Mouse (Mus musculus) limb, embryonic 12.5 days (tissue): ENCODE measurements at regions not wholly inside any gene's neighbourhood (a gene's known extent, or its start where the extent isn't known, plus 50 kb on each side); places are given as distances from the start of the nearest gene placed in this dataset.

ENCODE experiments used
- ATAC-seq: fragments of 200-750 bp; cut with Nextera tagmentation; 2 replicates; pipeline ENCODE4 v1.8.0; 2017; ENCODE audit warnings: low read depth, moderate TSS enrichment; ENCODE audit not compliant: insufficient number of reproducible peaks, insufficient read depth, low FRiP score, low TSS enrichment
- H3K27ac ChIP-seq: fragments of 300-500 bp; sonication (generic); 2 replicates; pipeline ENCODE4 v1.5.1; 2016; ENCODE audit warnings: mild to moderate bottlenecking, moderate library complexity
- H3K27me3 ChIP-seq: fragments of 300-500 bp; sonication (generic); 2 replicates; pipeline ENCODE4 v1.6.1; 2016; ENCODE audit warnings: mild to moderate bottlenecking, moderate library complexity
- H3K36me3 ChIP-seq: fragments of 300-500 bp; sonication (generic); 2 replicates; pipeline ENCODE4 v1.6.1; 2016; ENCODE audit warnings: mild to moderate bottlenecking, moderate library complexity
- H3K4me1 ChIP-seq: fragments of 300-500 bp; sonication (generic); replicated peaks from 2 replicates; pipeline ENCODE4 v1.6.1; 2016
- H3K4me2 ChIP-seq: fragments of 300-500 bp; sonication (generic); 2 replicates; pipeline ENCODE4 v1.6.1; 2016; ENCODE audit warnings: mild to moderate bottlenecking, moderate library complexity
- H3K4me3 ChIP-seq: fragments of 300-500 bp; sonication (generic); replicated peaks from 2 replicates; pipeline ENCODE4 v1.5.1; 2016; ENCODE audit warnings: mild to moderate bottlenecking
- H3K9ac ChIP-seq: fragments of 300-500 bp; sonication (generic); replicated peaks from 2 replicates; pipeline ENCODE4 v1.6.1; 2016; ENCODE audit warnings: mild to moderate bottlenecking, moderate library complexity
- H3K9me3 ChIP-seq: fragments of 300-500 bp; sonication (generic); 2 replicates; pipeline ENCODE4 v1.6.1; 2016; ENCODE audit warnings: mild to moderate bottlenecking, moderate library complexity
- WGBS: fragments of 180-500 bp; shearing (Covaris S2); methylation state at CpG from one replicate; pipeline ENCODE4 v1.1.7; 2016; 5-methylcytosine and 5-hydroxymethylcytosine counted together

DNA sequence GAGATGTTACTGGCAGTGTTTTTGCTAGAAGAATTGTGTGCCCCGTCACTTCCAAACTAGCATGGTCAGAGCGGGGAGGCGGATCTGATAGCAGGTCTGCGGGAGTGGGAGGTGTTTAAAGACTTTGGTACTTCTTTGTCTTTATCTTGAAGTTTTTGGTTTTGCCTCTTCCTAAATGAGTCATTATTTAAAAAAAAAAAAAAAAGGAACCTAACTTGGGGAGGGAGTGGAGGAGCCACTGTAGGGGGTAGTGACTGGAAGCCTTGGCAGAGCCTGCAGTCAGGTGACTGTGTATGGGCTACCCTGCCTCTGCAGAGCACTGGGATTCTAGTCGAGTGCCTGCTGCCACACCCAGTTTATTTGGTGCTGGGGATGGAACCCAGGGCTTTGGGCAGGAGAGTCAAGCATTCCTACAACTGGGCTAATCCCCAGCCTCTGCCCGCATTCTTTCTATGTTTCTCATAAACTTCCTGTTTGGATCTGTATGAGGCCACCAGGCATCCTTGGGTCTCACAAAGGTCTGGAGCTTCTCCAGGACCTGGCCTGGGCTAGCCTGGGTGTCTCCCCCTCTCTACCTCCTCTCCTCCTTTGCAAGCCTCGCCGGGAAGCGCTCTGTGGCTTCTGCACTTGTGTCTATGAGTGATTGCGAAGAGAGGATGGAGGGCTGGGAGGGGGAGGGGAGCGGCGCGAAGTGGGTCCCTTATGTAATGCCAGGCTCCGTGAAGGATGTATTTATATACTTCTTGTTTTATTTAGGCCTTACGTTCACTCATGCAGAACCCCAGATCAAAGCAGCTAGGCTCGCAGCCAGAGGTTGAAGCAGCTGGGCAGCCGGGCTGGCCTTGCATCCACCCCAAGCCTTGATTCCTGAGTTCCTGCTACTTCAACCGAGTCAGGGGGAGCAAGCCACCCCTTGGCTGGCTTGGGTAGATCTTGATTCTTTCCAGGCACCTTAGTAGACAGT, 143.1 kb upstream of the Mrps10 start:
- H3K27me3 ChIP-seq = no peaks in the 10 kb centered on the region
- peaks cover 13% of the 10 kb centered on the region for H3K9me3 ChIP-seq
- no peak for ATAC-seq
- H3K4me1 ChIP-seq = 0 out of 2 replicates have a peak, but pooled peaks cover 4% of the 10 kb centered on the region
- H3K4me3 ChIP-seq = no peak overlapping the region
- no peak overlapping the region for H3K27ac ChIP-seq
- H3K36me3 ChIP-seq = peaks cover 23% of the 10 kb centered on the region
- H3K4me2 ChIP-seq = no peak overlapping the region
- WGBS = 72% methylated on average over 18 of the region's 18 CpGs
- H3K9ac ChIP-seq = no peak overlapping the region

DNA sequence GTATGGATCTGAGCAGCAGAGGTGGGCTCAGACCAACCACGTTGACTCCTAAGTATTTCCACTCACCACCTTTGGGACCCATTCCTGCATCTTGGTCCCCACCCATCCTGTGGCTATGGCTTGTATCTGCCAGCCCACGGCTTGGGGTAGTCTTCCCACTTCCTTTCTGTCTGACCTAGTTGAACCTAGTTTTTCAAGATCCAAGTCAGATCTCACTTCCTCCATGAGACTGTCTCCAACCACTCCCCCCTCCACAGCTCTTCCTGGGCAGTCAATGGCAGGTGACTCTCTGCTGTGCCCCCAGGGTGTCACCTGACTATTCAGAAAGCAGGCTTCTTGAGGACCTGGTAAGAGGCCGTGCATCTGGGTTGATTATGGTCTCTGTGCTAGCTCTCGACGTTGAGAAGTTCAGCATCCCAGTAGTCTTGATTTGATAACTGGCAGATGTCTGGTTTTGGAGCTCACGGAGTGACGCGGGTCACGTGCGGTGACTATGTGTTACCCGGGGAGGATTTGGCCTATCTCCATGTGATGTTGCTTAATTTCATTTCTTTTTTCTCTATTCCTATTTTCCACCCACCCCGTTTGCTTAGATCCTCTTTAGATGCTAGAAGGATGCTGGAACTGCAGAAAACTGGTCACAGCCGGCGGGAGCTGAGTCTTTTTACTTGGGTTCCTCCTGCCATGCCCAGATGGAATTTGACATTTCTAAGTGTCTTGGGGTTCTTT, 147.5 kb upstream of the Mrps10 start:
- no peaks in the 10 kb centered on the region for H3K27me3 ChIP-seq
- no peak overlapping the region for H3K27ac ChIP-seq
- 93% methylated on average over 14 of the region's 14 CpGs for WGBS
- H3K36me3 ChIP-seq = no peaks in the 10 kb centered on the region
- no peaks in the 10 kb centered on the region for H3K9me3 ChIP-seq
- ATAC-seq = no peak
- H3K4me1 ChIP-seq = 0 out of 2 replicates have a peak, but pooled peaks cover 4% of the 10 kb centered on the region
- no peak overlapping the region for H3K4me3 ChIP-seq
- no peak overlapping the region for H3K9ac ChIP-seq
- no peak overlapping the region for H3K4me2 ChIP-seq

DNA sequence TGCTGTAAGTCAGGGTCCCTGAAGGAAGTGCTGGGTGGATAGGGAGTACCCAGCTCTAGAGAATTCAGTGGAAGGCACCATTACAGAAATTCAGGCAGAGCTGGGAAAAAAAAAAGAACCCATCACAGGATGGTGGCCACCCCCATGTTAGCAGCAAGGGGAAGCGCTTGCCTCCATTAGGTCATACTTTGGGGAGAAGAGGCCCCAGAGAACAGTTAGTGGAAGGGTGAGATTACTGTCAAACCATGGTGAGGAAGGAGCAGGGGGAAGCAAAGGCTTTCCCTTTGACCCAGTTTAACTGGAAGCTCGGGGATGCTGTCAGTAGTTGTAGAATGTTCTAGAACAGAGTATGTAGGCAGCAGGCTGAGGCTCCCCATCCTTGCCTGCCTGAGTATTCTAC, 148.8 kb upstream of the Mrps10 start:
- H3K4me1 ChIP-seq = no peaks in the 10 kb centered on the region
- no peak overlapping the region for H3K4me3 ChIP-seq
- no peaks in the 10 kb centered on the region for H3K36me3 ChIP-seq
- no peaks in the 10 kb centered on the region for H3K9me3 ChIP-seq
- WGBS = 90% methylated on average over 2 of the region's 2 CpGs
- H3K4me2 ChIP-seq = no peak overlapping the region
- H3K27ac ChIP-seq = no peak overlapping the region
- H3K27me3 ChIP-seq = no peaks in the 10 kb centered on the region
- ATAC-seq = no peak
- H3K9ac ChIP-seq = no peak overlapping the region

DNA sequence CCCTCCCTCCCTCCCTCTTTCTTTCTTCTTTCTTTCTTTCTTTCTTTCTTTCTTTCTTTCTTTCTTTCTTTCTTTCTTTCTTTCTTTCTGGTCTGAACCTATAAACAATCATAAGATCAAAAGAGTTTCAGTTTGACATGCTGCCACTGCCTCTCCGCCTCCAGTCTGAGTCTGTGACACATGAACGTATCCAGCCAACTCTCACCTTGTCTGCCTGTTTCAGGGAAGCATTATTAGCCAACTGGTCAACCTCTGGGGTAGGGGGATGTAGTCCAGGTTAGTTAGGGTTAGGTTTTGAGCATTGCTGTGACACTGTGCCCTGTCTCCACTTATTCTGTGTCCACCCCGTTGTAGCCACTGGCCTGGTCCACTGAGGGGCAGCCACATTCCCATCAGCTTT, 152.2 kb upstream of the Mrps10 start:
- no peaks in the 10 kb centered on the region for H3K27me3 ChIP-seq

DNA sequence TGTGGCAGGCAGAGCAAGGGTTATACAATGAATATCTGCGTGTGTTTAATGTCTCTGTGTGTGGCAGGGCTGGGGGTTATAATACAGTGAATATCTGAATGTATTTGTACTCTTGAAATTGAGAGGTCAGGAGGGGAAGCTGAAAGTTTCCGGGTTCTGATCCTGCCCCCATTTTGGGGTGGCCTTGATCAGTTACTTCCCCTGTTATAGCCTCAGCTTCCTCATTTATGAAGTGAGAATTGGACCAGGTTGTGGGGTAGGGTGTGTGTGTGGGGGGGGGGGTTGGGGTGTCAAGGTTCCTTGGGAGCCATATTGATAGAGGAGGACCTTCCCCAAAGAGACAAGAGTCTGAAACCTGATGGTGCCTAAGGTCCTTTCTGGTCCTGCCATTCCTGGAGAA, 152.8 kb upstream of the Mrps10 start:
- ATAC-seq = no peak
- Histone ChIP-seq H3K36me3 (peaks cover 1% of the 10 kb centered on the region; the same call in 1 of the 2 replicates), H3K9ac (no peak overlapping the region), H3K27me3 (no peaks in the 10 kb centered on the region), H3K4me3 (no peak overlapping the region), H3K4me2 (no peak overlapping the region), H3K4me1 (no peaks in the 10 kb centered on the region), H3K27ac (no peak overlapping the region), H3K9me3 (no peaks in the 10 kb centered on the region)
- 94% methylated on average over 2 of the region's 2 CpGs for WGBS

More for the DNA sequence above, 152.2 kb upstream of the Mrps10 start:
- no peak overlapping the region for H3K4me3 ChIP-seq
- no peaks in the 10 kb centered on the region; the same call in 1 of the 2 replicates for H3K36me3 ChIP-seq
- no peaks in the 10 kb centered on the region for H3K4me1 ChIP-seq
- no peak overlapping the region for H3K27ac ChIP-seq
- no peak overlapping the region for H3K9ac ChIP-seq
- no peaks in the 10 kb centered on the region for H3K9me3 ChIP-seq
- no peak for ATAC-seq
- H3K4me2 ChIP-seq = no peak overlapping the region
- WGBS = 78% methylated on average over 3 of the region's 3 CpGs

DNA sequence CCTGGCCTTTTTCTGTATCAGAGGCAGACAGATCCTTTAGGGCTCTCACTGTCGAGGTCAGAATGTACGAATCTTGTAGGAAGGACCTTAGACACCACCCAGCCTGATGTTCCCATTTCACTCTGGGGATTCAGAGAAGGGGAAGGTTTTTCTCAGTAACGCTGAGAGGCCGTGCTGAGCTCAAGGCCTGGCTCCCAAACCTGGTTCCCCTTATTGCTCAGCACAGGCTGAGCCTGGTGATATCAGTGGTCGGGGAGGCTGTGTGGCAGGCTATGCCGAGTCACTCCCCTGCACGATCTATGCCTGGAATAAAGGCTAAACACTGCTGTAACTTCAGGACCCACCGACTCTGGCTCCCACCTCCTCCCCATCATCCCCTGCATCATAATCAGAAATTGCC, 154.6 kb upstream of the Mrps10 start:
- Histone ChIP-seq H3K27me3 (no peaks in the 10 kb centered on the region), H3K4me2 (no peak overlapping the region), H3K27ac (no peak overlapping the region), H3K36me3 (peaks cover 2% of the 10 kb centered on the region; the same call in 1 of the 2 replicates), H3K4me1 (peaks cover 2% of the 10 kb centered on the region; the same call in 1 of the 2 replicates), H3K9ac (no peak overlapping the region), H3K4me3 (no peak overlapping the region), H3K9me3 (no peaks in the 10 kb centered on the region)
- WGBS = 92% methylated on average over 8 of the region's 8 CpGs
- ATAC-seq = no peak

DNA sequence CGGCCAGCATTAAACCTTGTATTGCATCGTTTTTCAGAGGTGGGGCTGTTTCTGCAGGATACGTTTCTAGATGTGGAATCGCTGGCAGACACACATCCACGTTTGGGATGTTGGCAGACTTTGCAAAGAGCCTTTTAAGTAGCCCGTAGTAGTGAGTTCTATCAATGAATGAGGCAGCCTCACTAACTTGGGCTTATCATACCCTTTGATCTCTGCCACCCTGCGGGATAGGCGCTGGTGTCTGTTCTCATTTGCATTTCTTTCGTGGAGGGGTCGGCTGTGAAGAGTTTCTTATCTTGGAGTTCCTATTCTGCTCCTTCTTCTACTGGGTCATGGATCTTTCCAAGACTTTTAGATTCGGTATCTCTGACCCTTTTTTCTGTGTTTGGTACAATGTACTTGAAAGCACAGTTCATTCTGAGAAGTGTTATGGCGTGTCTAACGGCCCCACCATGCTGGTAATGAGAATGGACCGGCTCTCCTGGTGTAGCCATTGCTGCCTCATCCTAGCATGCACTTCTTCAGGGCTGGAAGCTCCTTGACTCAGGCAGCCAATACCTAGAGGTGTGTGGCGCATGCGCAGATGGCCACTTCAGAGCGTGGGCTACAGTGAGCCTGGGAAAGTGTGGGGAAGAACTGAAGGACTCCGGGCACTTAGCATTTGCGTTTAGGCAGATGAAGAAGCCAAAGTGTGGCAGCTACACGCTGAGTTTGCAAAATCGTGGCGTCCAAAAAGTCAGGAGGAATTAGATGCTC, 158.1 kb upstream of the Mrps10 start:
- Histone ChIP-seq H3K9me3 (no peaks in the 10 kb centered on the region), H3K9ac (no peak overlapping the region), H3K27me3 (no peaks in the 10 kb centered on the region), H3K36me3 (peaks cover 2% of the 10 kb centered on the region; the same call in 1 of the 2 replicates), H3K4me2 (no peak overlapping the region), H3K27ac (no peak overlapping the region), H3K4me3 (no peak overlapping the region), H3K4me1 (peaks cover 5% of the 10 kb centered on the region; the same call in 1 of the 2 replicates)
- 70% methylated on average over 22 of the region's 22 CpGs for WGBS
- no peak for ATAC-seq

DNA sequence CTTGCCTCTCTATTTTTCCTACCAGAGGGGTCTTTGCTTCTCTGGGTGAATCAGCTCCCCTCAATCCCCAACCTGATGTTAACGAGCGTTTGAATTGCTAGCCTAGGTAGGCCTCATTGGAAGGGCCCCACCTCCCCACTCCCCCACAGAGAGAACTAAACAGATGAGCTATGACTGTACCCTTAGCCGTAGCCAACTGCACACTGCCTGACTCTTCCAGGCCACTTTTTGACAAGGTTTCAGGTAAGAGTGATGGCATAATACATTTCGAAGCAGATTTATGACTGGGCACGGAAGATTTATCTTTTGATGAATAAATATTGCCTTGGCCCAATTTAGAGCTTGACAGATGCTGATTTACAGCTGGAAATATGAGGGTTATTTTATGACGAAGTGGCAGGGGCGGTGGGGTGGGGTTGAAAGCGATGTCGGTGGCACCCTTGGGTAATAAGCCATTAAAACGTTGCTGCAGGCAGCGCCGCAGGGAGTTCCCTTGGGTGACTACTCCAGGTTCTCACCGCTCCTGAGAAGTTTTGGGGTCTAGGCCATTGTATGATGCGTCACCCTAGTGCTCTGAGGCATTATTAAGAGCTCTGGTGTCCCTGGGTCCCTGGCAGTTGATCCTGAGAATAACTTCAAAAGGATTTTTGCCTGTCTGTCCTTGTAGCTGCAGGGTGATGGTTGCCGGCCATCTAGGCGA, 159.7 kb upstream of the Mrps10 start:
- Histone ChIP-seq H3K27me3 (no peaks in the 10 kb centered on the region), H3K27ac (no peak overlapping the region), H3K36me3 (peaks cover 2% of the 10 kb centered on the region; the same call in 1 of the 2 replicates), H3K9ac (no peak overlapping the region), H3K4me2 (no peak overlapping the region), H3K9me3 (no peaks in the 10 kb centered on the region), H3K4me3 (no peak overlapping the region), H3K4me1 (peaks cover 18% of the 10 kb centered on the region)
- WGBS = 77% methylated on average over 16 of the region's 16 CpGs
- no peak for ATAC-seq

DNA sequence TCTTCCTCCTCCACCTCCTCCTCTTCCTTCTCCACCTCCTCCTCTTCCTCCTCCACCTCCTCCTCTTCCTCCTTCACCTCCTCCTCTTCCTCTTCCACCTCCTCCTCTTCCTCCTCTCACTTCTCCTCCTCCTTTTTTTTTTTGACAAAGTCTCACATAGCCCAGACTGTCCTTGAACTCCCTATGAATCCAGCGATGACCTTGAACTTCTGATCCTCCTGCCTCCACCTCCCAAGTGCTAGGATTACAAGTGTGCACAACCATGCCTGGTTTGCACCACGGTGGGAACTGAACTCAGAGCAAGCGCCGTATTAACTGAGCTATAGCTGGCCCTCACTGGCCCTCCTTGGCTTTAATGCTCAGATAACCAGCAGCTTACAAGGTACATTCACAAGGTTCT, 161.2 kb upstream of the Mrps10 start:
- H3K9me3 ChIP-seq = no peaks in the 10 kb centered on the region
- H3K36me3 ChIP-seq = 0 out of 2 replicates have a peak, but pooled peaks cover 2% of the 10 kb centered on the region
- no peak overlapping the region for H3K27ac ChIP-seq
- no peak for ATAC-seq
- 92% methylated on average over 4 of the region's 4 CpGs for WGBS
- no peak overlapping the region for H3K4me2 ChIP-seq
- H3K4me3 ChIP-seq = no peak overlapping the region
- no peaks in the 10 kb centered on the region for H3K27me3 ChIP-seq
- no peak overlapping the region for H3K9ac ChIP-seq
- H3K4me1 ChIP-seq = peaks cover 33% of the 10 kb centered on the region

DNA sequence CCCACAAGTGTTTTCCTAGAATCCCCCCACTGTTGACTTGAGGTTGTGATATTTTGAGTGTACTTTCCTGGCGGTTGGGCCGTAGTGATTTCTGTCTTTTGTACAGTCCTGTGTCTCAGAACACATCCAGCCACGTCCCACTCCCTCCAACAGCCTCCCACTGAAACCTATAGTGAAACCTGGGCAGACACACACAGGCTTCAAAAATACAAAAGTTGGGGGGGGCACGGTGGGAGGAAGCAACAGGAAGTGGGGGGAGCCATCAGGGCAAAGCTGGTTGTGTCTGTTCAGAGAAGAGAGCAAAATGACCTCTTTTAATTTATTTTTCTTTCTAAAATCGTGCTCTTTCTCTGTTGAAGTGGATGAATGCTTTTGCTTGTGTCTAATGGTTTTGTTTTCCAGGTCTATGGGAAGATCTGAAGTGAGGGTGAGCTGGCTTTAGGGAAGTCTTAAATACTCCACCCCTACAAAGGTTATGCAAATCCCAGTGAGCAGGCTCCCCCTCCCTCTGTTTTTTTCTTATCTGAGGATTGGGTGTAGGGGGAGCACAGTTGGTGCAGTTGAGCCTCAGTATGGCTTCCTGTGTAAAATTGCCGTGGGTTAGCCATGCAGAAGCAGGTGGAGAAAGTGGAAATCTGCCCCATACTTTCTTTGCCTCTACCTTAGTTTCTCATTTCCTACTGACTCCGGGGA, 164.1 kb upstream of the Mrps10 start:
- H3K27me3 ChIP-seq = no peaks in the 10 kb centered on the region
- WGBS = 72% methylated on average over 7 of the region's 7 CpGs

More for the DNA sequence above, 164.1 kb upstream of the Mrps10 start:
- Histone ChIP-seq H3K9ac (no peak overlapping the region), H3K9me3 (no peaks in the 10 kb centered on the region), H3K4me1 (peaks cover 41% of the 10 kb centered on the region), H3K27ac (no peak overlapping the region), H3K4me2 (no peak overlapping the region), H3K36me3 (no peaks in the 10 kb centered on the region), H3K4me3 (no peak overlapping the region)
- no peak for ATAC-seq
